Mouse (Mus musculus): ENCODE measurements around the gene Klra1.
"Not testable (repeated sequence)": the region's sequence is repeated elsewhere in the genome, so short reads cannot be mapped to it uniquely, and the experiment has no call there.

The Klra1 gene

DNA sequence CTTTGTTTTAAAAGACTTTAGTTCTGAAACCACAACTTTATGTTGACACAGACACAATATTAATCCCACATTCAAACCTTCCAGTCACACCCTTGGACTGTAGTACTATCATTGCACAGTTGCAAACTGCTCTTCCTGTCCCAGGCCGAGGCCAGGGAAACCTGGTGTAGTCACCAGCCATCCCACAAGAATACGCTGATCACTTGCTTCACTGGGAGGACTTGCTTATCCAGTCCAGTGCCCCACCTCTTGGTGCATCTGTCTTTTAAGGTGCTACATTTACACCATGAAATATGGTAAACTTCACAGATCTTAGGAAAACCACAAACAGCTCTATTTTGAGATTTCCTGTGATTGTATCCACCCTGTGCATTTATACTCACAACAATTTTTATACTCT is at the start of gene Klra1:
TSS of gene Klra1 (minus strand) at position 125 of the 400 bp plus-strand sequence.
- DNase-seq (ENCODE audit: low read depth, low spot score), result no peak

GRCm38 (mm10) chr6:130429511-130429910 is 42.8 kb upstream of the Klra1 start:
- DNase-seq (ENCODE audit: low read depth, low spot score), result no peak

DNA sequence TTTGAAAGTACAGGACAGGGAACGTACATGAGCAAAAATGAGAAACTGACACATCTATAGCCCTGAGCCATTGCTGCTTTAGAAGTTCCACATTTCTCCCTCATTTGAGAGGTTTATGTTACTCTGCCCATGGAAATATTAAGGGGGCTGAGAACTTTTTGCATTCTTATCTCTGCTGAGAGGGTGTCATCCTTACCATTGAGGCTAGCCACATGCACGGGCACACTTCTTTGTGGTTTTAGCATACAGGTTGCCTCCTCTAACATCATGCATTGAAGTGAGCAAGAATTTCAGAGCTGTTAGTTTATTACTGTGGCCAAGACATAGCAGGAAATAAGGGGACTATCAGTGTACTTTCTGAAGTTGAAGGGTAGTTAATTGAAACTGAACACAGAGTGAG is 32.5 kb upstream of the Klra1 start:
- DNase-seq (ENCODE audit: low read depth, low spot score), result no peak

- no peak for DNase-seq (ENCODE audit: low read depth, low spot score)
These were observed 18.2 kb upstream of the Klra1 start for GRCm38 (mm10) chr6:130404882-130405281.

DNA sequence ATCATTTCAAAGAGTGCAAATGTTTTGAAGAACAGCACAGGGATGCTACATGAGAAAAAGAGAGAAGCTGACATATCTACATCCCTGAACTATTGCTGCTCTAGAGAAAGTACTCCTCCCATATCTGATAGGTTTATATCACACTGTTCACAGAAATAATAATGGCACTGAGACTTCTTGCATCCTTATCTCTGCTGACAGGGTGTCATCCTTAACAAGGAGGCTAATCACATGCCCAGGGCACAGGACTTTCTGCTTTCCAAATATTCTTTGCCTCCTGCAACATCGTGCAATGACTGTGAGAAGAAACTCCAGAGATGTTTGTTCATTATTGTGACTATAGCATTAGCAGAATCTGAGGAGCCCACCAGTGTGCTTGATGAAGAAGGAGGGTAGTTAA is 871 bp downstream of the Klra1 start:
- DNase-seq (ENCODE audit: low read depth, low spot score), result no peak

DNA sequence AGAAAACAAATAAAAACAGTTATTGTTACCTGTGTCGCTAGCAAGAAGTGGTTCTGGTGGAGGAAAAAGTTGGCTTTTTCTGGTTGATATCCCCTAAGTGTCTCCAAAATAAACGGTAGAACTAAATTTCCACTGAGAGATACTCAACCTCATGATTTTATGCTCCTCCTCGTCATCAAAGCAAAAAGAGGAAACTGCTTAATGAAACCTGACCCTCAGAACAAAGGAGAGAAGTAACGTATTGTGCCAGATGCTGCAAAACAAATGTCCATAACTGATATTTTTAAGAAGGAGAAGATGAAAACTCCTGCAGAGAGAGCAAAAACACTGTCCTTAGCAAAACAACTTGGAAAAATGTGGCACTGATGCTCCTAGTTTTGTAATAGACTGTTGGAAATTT is 4.3 kb downstream of the Klra1 start:
- DNase-seq (ENCODE audit: low read depth, low spot score), result no peak

DNA sequence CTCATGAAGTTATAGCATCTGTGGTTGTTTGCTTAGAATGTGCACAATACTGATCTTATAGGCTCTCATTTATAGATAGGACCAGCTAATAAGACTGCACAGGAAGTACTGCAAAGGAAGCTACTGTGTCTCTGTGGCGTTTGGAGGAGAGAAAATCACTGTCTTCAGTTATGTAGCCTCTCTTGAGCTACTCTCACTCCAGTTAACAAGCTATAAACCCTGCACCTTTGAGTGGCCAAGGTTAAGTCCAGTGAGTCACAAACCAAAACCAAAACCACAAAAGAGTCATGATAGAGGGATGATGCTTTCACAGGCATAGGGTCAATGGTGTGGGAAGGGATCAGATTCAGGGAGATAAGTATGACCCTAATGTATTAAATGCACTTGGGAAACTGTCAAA is 41.3 kb downstream of the Klra1 start:
- not testable (repeated sequence) for DNase-seq (ENCODE audit: low read depth, low spot score)

DNA sequence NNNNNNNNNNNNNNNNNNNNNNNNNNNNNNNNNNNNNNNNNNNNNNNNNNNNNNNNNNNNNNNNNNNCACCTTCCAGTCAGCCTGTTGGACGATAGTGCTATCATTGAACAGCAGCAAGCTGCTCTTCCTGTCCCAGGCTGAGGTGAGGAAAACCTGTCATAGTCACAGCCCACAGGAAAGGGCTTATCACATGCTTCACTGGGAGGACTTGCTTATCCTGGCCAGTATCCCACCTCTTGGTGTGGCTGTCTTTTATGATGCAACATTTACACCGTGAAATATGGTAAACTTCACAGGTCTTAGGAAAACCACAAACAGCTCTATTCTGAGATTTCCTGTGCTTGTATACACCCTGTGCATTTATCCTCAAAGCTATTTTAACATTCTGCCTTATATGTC is 44.7 kb downstream of the Klra1 start:
- not testable (repeated sequence) for DNase-seq (ENCODE audit: low read depth, low spot score)

DNA sequence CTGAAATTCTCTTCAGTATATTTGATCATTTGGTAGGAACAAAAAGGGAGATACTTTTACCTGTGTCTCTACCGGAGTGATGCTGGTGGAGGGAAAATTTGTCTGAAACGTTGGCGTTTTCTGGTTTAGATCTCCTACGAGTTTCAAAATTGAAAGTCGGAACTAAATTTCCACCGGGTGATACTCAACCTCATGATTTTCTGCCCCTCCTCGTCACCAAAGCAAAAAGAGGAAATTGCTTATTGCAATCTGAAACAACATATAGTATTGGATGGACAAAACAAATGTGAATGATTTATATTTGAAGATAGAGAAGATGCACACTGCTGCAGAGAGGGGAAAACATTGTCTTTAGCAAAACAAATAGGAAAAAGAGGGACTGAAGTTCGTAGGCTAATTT is 49.3 kb downstream of the Klra1 start, which contains the start of gene Klra3:
TSS of gene Klra3 (minus strand) at position 164 of the 400 bp plus-strand sequence.
- no peak for DNase-seq (ENCODE audit: low read depth, low spot score)
